Mouse (Mus musculus) liver, postnatal 0 days (tissue): ENCODE data around the gene Krt28.

Experiments used
- CTCF ChIP-seq: sonication (generic); IDR thresholded peaks from 2 replicates; pipeline ENCODE4 v1.5.1; 2016; ENCODE audit warnings: antibody characterized with exemption, low read depth
- EP300 ChIP-seq: IDR thresholded peaks from 2 replicates; pipeline ENCODE4 v1.6.1; 2016; ENCODE audit warnings: antibody characterized with exemption, low read depth, mild to moderate bottlenecking

DNA sequence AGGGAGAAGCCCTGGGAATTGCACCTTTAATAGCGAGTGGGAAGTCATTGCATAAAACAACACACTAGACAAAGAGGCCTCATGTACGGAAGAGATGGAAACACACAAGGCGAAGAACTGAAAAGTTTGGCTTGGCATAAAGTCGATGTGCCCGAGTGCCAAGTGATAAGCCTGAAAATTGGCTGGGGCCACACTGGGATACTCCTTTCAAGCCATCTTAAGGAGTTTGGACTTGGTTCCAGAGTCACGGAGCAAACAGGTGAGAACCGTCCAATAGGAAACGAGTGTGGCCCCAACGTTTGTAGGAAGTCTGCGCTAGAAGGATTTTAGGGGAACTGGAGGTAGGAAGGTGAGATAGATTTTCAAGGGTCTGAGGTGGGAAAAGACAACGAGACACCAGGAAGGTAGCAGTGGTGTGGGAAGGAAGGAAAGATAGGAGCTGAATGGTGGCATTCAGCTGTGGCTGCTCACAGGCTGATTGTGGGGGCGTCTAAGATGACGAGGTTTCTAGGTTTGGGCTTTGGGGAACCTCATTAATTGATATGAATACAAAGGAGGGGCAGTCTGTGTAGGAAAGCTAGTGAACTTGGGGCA, 25.4 kb upstream of the Krt28 start:
- TF ChIP-seq CTCF (no peak), EP300 (no peak)
